Mouse (Mus musculus): Measurements from ENCODE around the gene Faah. TPM values are rescaled to one million over a fixed set of nuclear protein-coding genes. Genes with fewer than 3 reads are reported as not detected.

Faah gene
- polyA plus RNA-seq, 1 experiment: not detected

DNA sequence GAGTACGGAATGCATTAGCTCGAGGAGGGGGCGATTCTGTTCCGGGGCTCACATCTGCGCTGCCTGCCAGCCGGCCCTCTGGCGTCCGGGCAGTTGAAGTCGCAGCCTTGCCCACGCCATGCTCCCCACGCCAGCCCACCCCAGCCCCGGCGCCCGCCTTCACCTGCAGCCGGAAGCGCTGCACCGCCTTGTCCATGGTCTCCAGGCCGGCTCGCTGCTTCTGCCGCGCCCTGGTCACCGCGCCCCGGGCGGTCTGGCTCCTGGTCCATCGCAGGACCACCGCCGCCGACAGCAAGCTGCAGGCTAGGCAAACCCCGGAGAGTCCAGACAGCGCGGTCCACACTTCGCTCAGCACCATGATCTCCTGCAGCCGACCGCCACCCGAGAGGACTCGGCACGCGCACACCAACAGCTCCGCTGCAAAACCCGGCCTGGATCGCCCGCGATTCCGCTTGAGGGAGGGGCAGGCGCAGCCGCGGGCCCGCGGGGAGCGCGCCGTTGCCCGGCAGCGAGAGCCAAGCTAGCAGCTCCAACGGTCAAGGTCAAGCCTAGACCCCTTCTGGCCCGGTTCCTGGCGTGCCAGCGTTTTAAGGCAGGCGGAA is 325 bp downstream of the Faah start:
- Histone ChIP-seq H3K4me1 (ENCODE audit: control insufficient read depth, insufficient read depth, insufficient read length, low read length) (no peaks in the 10 kb centered on the region), H3K27ac (replicated peaks; ENCODE audit: low read depth, low read length) (no peak overlapping the region), H3K4me3 (ENCODE audit: insufficient read depth, low read depth, low read length) (peak overlapping the region; percentile 58)

DNA sequence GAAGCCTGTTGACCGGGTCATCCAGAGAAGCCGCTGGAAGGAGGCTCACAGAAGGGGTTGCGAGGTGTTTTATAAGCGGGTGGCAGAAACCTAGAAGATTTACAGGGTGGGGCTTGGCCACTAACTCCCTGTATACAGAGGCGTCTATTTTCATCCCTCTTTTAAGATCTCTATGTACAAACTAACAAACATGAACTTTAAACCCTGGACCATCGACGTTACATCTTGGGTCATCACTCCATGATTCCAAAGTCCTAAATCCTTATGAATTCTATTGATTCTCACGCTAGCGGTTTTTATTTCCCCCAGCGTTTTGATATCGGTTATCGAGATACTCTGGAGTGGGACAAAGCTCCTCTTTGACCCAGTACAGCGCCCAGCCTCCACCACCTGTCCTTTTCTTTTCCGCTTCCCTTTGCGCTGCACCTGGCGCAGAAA is 845 bp downstream of the Faah start:
- H3K27ac ChIP-seq (replicated peaks; ENCODE audit: low read depth, low read length): no peak overlapping the region
- no peaks in the 10 kb centered on the region for H3K4me1 ChIP-seq (ENCODE audit: control insufficient read depth, insufficient read depth, insufficient read length, low read length)

DNA sequence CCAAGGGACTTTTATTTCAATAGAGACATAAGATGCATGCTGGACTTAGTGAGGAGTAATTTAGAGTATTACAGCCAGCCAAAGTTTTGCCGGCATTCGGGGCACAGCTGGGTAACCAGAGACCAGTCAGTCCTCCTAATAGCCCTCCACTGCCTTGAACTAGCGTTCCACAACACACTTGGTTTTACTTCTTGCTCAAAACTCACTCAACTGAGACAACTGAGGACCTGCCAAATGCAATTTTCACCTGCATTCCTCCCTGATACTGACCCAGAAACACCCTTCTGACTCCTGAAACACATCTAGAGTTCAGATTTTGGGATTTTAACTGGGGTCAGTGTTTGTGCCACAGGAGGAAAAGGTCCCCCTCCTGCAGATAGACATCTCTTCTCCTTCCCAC is 1.3 kb downstream of the Faah start:
- Histone ChIP-seq H3K4me3 (ENCODE audit: insufficient read depth, low read depth, low read length) (0 out of 2 replicates have a peak overlapping the region, but pooled peaks have one; percentile 13), H3K27ac (replicated peaks; ENCODE audit: low read depth, low read length) (no peak overlapping the region), H3K4me1 (ENCODE audit: control insufficient read depth, insufficient read depth, insufficient read length, low read length) (no peaks in the 10 kb centered on the region)

More for the DNA sequence above, 845 bp downstream of the Faah start:
- H3K4me3 ChIP-seq (ENCODE audit: insufficient read depth, low read depth, low read length): peak overlapping the region; percentile 58

DNA sequence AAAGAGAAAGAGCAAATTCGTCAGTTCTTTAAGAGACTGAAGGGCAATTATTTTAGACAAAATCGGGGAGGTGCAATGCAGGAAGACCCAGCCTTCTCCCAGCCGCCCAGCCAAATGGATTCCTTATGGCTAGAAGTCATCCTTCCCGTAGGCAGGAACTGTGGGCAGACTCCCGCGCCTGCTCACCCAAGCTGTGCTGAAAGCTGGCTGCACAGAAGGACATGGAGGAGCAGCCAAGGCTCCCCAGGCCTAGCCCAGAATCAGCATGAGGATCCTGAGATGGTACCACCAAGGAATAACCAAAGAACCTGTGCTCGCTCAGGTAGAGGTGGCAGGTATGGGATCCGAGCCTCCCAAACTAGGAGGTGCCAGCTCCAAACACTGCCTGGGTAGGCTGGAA is 1.7 kb downstream of the Faah start:
- no peak overlapping the region for H3K4me3 ChIP-seq (ENCODE audit: insufficient read depth, low read depth, low read length)
- H3K4me1 ChIP-seq (ENCODE audit: control insufficient read depth, insufficient read depth, insufficient read length, low read length): no peaks in the 10 kb centered on the region
- no peak overlapping the region for H3K27ac ChIP-seq (replicated peaks; ENCODE audit: low read depth, low read length)

DNA sequence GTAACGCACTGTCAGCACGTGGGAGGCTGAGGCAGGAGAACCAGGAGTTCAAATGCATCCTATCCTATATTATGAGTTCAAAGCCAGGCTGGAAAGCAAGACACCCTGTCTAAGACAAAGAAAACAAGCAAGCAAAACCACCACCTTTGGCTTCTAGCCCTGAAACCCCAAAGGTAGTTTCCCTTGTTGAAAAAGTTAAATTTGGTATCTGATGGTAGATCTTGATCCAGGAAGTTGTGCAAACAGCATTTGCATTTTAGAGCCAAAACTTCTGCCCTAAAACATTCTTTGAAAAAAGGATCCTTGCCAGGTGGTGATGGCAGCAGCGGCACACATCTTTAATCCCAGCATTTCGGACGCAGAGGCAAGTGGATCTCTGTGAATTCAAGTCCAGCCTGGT is 2.2 kb downstream of the Faah start:
- Histone ChIP-seq H3K4me3 (ENCODE audit: insufficient read depth, low read depth, low read length) (no peak overlapping the region), H3K27ac (replicated peaks; ENCODE audit: low read depth, low read length) (no peak overlapping the region), H3K4me1 (ENCODE audit: control insufficient read depth, insufficient read depth, insufficient read length, low read length) (no peaks in the 10 kb centered on the region)

DNA sequence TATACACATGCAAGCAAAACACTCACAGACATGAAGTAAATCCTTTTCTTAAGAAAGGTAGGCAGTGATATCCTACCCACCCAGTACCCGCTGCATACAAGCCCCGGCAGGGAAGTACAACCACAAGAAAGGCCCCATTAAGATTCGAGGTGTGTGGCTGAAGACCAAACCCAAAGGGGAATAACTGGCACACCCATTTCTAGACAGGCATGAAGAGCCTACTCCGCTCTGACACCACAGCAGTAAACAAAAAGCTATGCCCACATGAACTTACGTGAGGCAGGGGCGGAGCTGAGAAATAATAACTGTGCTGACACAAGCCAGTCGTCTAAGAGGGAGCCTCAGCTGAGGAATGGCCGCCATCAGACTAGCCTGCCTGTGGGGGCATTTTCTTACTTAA is 7.5 kb downstream of the Faah start:
- H3K27ac ChIP-seq (replicated peaks; ENCODE audit: low read depth, low read length): no peak overlapping the region
- no peaks in the 10 kb centered on the region for H3K4me1 ChIP-seq (ENCODE audit: control insufficient read depth, insufficient read depth, insufficient read length, low read length)
- H3K4me3 ChIP-seq (ENCODE audit: insufficient read depth, low read depth, low read length): no peak overlapping the region

DNA sequence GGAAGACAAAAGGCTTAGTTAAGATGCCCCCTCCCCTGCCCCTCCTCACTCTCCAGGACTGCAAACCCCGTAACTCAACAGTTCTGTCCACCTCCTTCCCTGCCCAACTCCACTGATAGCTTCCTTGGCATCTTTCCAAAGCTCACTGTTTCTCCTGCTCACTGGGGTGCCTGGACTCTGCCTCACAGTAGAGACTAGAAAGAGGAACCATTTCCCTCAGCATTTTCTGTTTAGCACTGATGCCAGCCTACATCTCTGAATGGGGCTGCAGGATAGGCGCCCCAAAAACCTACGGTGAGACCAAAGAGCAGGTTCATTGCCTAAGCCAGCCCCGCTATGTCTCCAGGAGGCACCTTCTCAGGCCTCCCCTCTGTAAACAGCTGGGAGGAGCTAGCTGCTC is 16.5 kb downstream of the Faah start:
- H3K4me3 ChIP-seq (ENCODE audit: insufficient read depth, low read depth, low read length): no peak overlapping the region
- no peak overlapping the region for H3K27ac ChIP-seq (replicated peaks; ENCODE audit: low read depth, low read length)
- H3K4me1 ChIP-seq (ENCODE audit: control insufficient read depth, insufficient read depth, insufficient read length, low read length): no peaks in the 10 kb centered on the region

DNA sequence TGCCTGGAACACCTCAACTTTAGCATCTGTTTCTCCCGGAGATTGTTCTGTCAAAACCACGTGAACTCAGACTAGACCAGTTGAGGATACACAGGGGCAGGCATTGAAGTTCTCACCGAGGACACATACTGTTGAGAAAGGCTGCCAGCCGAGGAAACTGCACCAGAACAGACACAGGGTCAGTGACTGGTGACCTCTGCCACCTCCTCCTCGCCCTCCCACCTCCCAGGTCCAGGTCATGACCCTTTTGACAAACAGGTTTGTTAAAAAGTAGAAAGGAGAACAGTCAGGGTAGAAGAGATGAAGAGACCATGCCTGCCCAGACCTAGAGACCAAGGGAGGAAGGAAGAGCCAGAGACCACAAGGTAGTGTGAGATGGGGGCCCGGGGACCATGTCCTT is 17.1 kb downstream of the Faah start:
- H3K4me1 ChIP-seq (ENCODE audit: control insufficient read depth, insufficient read depth, insufficient read length, low read length): no peaks in the 10 kb centered on the region
- H3K27ac ChIP-seq (replicated peaks; ENCODE audit: low read depth, low read length): no peak overlapping the region
- H3K4me3 ChIP-seq (ENCODE audit: insufficient read depth, low read depth, low read length): no peak overlapping the region

DNA sequence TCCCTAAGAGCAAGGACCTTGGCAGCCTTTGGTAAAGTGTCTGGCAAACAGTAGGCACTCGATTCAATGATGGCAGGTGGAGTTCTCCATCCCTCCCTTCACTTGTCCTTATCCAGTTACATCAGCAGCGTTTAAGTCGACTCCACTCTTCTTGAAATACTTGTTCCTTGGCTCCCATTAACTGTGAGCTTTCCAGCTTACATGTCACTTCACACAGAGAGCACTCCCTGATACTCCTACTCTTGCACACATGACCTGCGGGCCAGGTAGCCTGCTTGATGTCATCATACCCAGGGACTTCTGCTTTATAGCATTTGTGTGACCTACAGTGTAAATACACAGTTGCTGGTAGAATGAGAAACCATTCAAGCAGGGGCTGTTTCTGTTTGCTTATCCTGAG is 21.0 kb downstream of the Faah start:
- H3K27ac ChIP-seq (replicated peaks; ENCODE audit: low read depth, low read length): no peak overlapping the region
- no peak overlapping the region for H3K4me3 ChIP-seq (ENCODE audit: insufficient read depth, low read depth, low read length)
- H3K4me1 ChIP-seq (ENCODE audit: control insufficient read depth, insufficient read depth, insufficient read length, low read length): no peaks in the 10 kb centered on the region

DNA sequence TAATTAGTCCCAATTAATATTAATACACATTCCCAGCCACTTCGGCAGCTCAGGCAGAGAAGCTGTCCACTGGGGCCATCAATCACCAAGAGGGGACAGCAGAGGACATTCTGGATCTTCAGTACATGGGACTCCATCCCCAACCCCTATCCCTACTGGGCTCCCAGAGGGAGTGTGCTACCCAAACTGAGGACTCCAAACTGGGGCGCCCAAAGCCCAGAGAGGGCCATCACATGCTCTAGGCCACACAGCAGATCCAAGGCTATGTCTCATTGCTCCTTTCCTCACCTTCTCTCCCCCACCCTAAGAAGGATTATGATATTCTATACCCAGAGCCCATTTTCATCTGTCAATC is 22.4 kb downstream of the Faah start:
- Histone ChIP-seq H3K4me1 (ENCODE audit: control insufficient read depth, insufficient read depth, insufficient read length, low read length) (no peaks in the 10 kb centered on the region), H3K4me3 (ENCODE audit: insufficient read depth, low read depth, low read length) (no peak overlapping the region), H3K27ac (replicated peaks; ENCODE audit: low read depth, low read length) (no peak overlapping the region)

DNA sequence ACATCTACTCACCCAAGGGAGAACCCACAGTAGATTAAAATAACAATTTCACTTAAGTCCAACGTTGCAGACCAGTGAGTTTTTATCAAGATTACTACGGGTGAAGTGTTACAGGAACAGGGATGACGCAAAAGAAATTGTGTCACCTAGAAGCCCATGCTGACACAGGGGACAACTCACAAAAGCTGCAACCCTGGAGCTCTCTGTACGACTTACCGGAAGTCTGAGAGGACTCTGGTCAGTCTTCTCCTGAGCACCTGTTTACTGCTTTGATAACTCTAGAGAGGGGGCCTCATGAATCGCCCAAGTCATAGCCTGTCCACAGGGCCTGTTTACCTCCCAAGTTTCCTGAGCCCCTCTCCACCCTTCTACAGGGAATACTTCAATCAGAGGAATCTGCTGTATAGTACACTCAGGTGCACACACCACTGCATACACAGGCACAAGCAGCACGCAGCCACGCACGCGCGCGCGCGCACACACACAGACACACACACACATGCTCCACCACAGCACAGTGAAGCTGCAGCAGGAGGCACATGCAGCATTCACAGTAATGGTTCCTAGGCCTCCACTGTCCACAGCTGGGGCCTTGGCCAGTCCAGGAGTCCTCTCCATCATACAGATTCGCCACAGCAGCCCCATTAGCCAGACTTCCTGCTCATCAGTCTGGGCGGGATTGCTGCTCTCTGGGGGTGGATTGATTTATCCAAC is 22.9 kb downstream of the Faah start:
- Histone ChIP-seq H3K4me1 (ENCODE audit: control insufficient read depth, insufficient read depth, insufficient read length, low read length) (no peaks in the 10 kb centered on the region), H3K4me3 (ENCODE audit: insufficient read depth, low read depth, low read length) (no peak overlapping the region), H3K27ac (replicated peaks; ENCODE audit: low read depth, low read length) (no peak overlapping the region)

DNA sequence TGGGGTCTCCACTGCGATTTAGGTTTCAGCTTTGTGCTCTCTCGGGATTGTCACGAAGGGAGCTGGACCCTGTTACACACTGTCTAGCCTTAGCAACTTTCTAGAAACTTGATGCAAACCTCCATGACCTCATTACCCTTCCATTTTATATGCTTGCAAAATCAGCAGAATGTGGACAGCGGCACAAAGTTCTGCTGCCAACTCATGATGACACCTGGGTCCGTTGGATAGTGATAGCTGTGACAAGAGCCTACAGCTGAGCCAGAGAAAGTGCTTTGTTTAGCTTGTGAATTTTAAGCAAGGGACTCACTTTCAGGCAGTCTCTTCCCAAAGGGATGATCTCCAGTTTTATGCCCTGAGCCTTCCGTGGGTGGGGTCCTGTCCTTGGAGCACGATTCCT is 28.3 kb downstream of the Faah start:
- Histone ChIP-seq H3K4me3 (ENCODE audit: insufficient read depth, low read depth, low read length) (no peak overlapping the region), H3K27ac (replicated peaks; ENCODE audit: low read depth, low read length) (no peak overlapping the region), H3K4me1 (ENCODE audit: control insufficient read depth, insufficient read depth, insufficient read length, low read length) (no peaks in the 10 kb centered on the region)

DNA sequence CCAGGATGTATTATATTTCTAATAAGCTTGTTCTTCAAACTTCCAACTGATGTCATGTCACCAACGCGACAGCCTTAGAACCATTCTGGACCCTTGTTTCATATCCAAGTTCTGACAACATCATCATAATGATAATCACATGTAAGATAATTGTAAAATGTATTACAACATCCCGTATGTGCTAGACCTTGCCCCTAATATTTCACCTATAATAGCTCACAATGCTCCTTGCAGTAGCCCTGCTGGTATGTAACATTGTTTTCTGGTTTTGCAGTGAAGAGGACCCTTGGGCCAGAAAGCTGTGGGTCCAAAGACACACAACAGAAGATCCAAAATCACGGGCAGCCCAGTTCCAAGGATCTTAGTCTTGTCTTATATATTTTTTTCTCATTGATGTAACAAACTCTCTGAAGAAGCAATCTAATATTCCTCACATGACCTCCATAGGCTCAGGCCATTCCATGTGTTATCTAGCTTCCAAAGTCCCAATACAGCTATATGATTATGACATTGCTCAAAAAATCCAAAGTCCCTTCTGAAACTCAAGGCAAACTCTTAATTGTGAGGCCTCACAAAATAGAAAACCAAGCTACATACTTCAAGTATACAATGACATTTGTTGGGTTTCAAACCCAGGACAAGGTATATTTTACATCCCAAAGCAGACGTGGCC is 29.7 kb downstream of the Faah start:
- no peak overlapping the region for H3K4me3 ChIP-seq (ENCODE audit: insufficient read depth, low read depth, low read length)
- no peaks in the 10 kb centered on the region for H3K4me1 ChIP-seq (ENCODE audit: control insufficient read depth, insufficient read depth, insufficient read length, low read length)
- H3K27ac ChIP-seq (replicated peaks; ENCODE audit: low read depth, low read length): no peak overlapping the region

DNA sequence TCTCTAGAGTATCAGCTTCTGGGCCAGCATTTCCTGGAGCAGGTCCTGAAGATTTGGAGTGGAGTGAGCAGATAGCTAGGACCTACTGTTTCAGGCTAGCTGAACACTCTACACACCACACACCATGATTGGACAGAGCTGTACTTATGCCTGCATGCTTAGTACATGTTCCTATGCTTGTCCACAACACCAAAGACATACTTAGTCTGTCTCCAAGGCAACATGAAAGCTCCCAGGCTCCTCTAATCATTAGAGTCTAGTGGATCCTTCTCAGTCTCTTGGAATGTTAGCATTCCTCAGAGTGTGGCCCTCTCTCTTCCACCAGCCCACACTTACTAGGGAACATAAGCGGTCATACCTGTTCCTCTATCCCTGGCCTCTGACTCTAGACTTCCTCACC is 30.3 kb downstream of the Faah start:
- no peak overlapping the region for H3K4me3 ChIP-seq (ENCODE audit: insufficient read depth, low read depth, low read length)
- H3K4me1 ChIP-seq (ENCODE audit: control insufficient read depth, insufficient read depth, insufficient read length, low read length): no peaks in the 10 kb centered on the region
- H3K27ac ChIP-seq (replicated peaks; ENCODE audit: low read depth, low read length): no peak overlapping the region

DNA sequence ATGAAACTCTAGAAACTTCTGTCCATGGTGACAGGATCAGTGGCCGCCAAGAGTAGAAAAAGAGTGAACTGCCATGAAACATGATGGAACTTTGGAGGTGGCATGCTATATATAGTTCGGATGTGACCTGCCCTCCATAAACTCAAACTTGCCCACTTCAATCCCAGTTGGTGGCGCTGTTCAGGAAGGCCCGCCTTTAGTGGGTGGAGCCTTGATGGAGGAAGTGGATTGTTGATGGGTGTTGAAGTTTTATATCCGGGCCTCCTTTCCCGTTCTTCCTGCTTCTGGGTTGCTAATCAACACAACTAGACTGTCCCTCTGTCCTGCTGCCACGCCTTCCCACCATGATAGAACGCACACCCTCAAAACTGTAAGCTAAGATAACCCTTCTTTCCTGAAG is 32.8 kb downstream of the Faah start:
- Histone ChIP-seq H3K4me1 (ENCODE audit: control insufficient read depth, insufficient read depth, insufficient read length, low read length) (no peaks in the 10 kb centered on the region), H3K27ac (replicated peaks; ENCODE audit: low read depth, low read length) (no peak overlapping the region), H3K4me3 (ENCODE audit: insufficient read depth, low read depth, low read length) (no peak overlapping the region)

DNA sequence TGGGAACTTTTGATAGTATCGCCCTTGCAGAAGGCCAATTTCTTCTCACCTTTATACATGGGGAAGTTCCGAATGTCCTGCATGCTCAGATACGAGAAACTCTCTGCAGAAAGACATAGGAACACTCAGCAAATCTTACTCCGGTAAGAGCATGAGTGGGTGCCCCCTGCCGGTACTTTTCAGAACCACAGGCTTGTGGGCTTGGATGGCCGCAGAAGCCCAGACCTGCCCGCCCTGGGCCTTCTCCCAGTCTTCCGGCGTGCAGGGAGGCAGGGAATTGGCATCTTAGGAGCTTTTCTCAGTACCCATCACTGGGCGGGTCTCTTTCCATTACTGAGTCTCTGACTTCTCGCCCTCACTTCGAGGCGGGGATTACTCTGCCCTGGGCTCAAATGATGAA is 33.6 kb downstream of the Faah start:
- Histone ChIP-seq H3K27ac (replicated peaks; ENCODE audit: low read depth, low read length) (no peak overlapping the region), H3K4me1 (ENCODE audit: control insufficient read depth, insufficient read depth, insufficient read length, low read length) (no peaks in the 10 kb centered on the region; the same call in 1 of the 2 replicates), H3K4me3 (ENCODE audit: insufficient read depth, low read depth, low read length) (no peak overlapping the region)
